Mouse (Mus musculus) heart, adult 2 months (tissue): ENCODE measurements around the gene Atp6v1g1. TPM values are rescaled to one million over a fixed set of nuclear protein-coding genes. Genes with fewer than 3 reads are reported as not detected.

Experiments used
- DNase-seq, 2 experiments: peaks; one replicate each; pipeline ENCODE4 v3.0.0; 2021
- H3K27ac ChIP-seq: fragments of 200-600 bp; 2 replicates; pipeline ENCODE4 v1.8.1; 2022
- H3K27me3 ChIP-seq: fragments of 200-500 bp; 2 replicates; pipeline ENCODE4 v1.6.1; 2012; ENCODE audit warnings: mild to moderate bottlenecking, low read length, inconsistent platforms, mixed read lengths; ENCODE audit not compliant: control insufficient read depth, insufficient read depth
- H3K36me3 ChIP-seq: fragments of 200-500 bp; 2 replicates; pipeline ENCODE4 v1.6.1; 2012; ENCODE audit warnings: low read length, inconsistent platforms; ENCODE audit not compliant: control insufficient read depth, insufficient read depth
- H3K4me1 ChIP-seq: fragments of 200-500 bp; 2 replicates; pipeline ENCODE4 v1.6.1; 2011; ENCODE audit warnings: low read length; ENCODE audit not compliant: control insufficient read depth, insufficient read depth
- H3K4me3 ChIP-seq: fragments of 200-600 bp; 2 replicates; pipeline ENCODE4 v1.8.1; 2022
- H3K79me2 ChIP-seq: fragments of 200-500 bp; replicated peaks from 2 replicates; pipeline ENCODE4 v1.6.1; 2012; ENCODE audit warnings: mild to moderate bottlenecking, inconsistent platforms, low read length, moderate library complexity, mixed read lengths; ENCODE audit not compliant: control insufficient read depth, insufficient read depth
- H3K9ac ChIP-seq: fragments of 200-500 bp; 2 replicates; pipeline ENCODE4 v1.6.1; 2012; ENCODE audit warnings: low read depth, mild to moderate bottlenecking, control low read depth, inconsistent platforms, low read length, mixed read lengths
- CTCF ChIP-seq: fragments of 200-600 bp; IDR thresholded peaks from 2 replicates; pipeline ENCODE4 v1.8.1; 2022; ENCODE audit warnings: antibody characterized with exemption, mild to moderate bottlenecking, moderate library complexity
- EP300 ChIP-seq: fragments of 200-500 bp; IDR thresholded peaks from 2 replicates; pipeline ENCODE4 v1.6.1; 2011; ENCODE audit warnings: low read depth, low read length, control low read depth; ENCODE audit not compliant: insufficient read depth
- POLR2A ChIP-seq: fragments of 200-500 bp; IDR thresholded peaks from 2 replicates; pipeline ENCODE4 v1.6.1; 2011; ENCODE audit warnings: mild to moderate bottlenecking, low read depth, low read length, control low read depth; ENCODE audit not compliant: insufficient read depth
- WGBS: fragments of 180-500 bp; shearing (Covaris S2); methylation state at CpG from one replicate; pipeline ENCODE4 v1.1.7; 2018; 5-methylcytosine and 5-hydroxymethylcytosine counted together
- intact Hi-C: fragments of 180-260 bp; cut with DNase I; formaldehyde crosslinking; loops from one replicate; pipeline ENCODE4 v1.15.1; 2025
- polyA plus RNA-seq: library from polyadenylated mRNA; depleted of rRNA; stranded (reverse); fragments of >200 nt; gene quantifications from 2 replicates; pipeline ENCODE4 v1.2.3, GENCODE M21; 2012
- total RNA-seq, 2 experiments: library from RNA; stranded (reverse); gene quantifications; 2 replicates each; pipeline ENCODE4 v1.2.3; 2021

The Atp6v1g1 gene
- total and polyA plus RNA-seq, 3 experiments, result 53.6 to 164 (median 138) TPM

GRCm38 (mm10) chr4:63548491-63548890 is 3.9 kb downstream of the Atp6v1g1 start:
- 79% methylated on average over 3 of the region's 3 CpGs for WGBS
- H3K36me3 ChIP-seq, result peaks cover 21% of the 10 kb centered on the region
- H3K4me1 ChIP-seq, result peaks cover 8% of the 10 kb centered on the region
- DNase-seq, result no peak
- no peaks in the 10 kb centered on the region for H3K27me3 ChIP-seq
- H3K9ac ChIP-seq, result no peak overlapping the region
- TF ChIP-seq POLR2A, result no peak
- TF ChIP-seq EP300, result no peak
- no peak for TF ChIP-seq CTCF
- H3K27ac ChIP-seq, result no peak overlapping the region
- no peak overlapping the region for H3K4me3 ChIP-seq
- intact Hi-C loops, result no loop called here
- no peaks in the 10 kb centered on the region; the same call in 1 of the 2 replicates for H3K79me2 ChIP-seq

- no peak for TF ChIP-seq POLR2A
- TF ChIP-seq CTCF, result no peak
- no peak for TF ChIP-seq EP300
- DNase-seq, result no peak
- no peak overlapping the region for H3K4me3 ChIP-seq
- peaks cover 3% of the 10 kb centered on the region for H3K4me1 ChIP-seq
- H3K9ac ChIP-seq, result no peak overlapping the region
- no peaks in the 10 kb centered on the region for H3K27me3 ChIP-seq
- peaks cover 17% of the 10 kb centered on the region for H3K36me3 ChIP-seq
- no peak overlapping the region for H3K27ac ChIP-seq
- intact Hi-C loops, result loop anchor here (10.0 kb wide), 1 partner anchor 1026 kb away; the partner anchor contains the start of genes 4933430I17Rik and Pole3
- 96% methylated on average over 3 of the region's 3 CpGs for WGBS
- H3K79me2 ChIP-seq, result no peaks in the 10 kb centered on the region; the same call in 1 of the 2 replicates
Measured at GRCm38 (mm10) chr4:63550908-63551307, 6.3 kb downstream of the Atp6v1g1 start.

GRCm38 (mm10) chr4:63552865-63553264 is 8.3 kb downstream of the Atp6v1g1 start:
- TF ChIP-seq CTCF (no peak), EP300 (no peak), POLR2A (no peak)
- Histone ChIP-seq H3K4me1 (peaks cover 5% of the 10 kb centered on the region), H3K9ac (no peak overlapping the region), H3K4me3 (no peak overlapping the region), H3K36me3 (peaks cover 11% of the 10 kb centered on the region), H3K27me3 (no peaks in the 10 kb centered on the region), H3K27ac (no peak overlapping the region), H3K79me2 (no peaks in the 10 kb centered on the region)
- WGBS, result 90% methylated on average over 1 of the region's 1 CpGs
- DNase-seq, result no peak
- intact Hi-C loops, result loop anchor here (10.0 kb wide), 1 partner anchor 1028 kb away; the partner anchor contains the start of genes 4933430I17Rik and Pole3

- Histone ChIP-seq H3K4me3 (no peak overlapping the region), H3K36me3 (peaks cover 8% of the 10 kb centered on the region; the same call in 1 of the 2 replicates), H3K27me3 (no peaks in the 10 kb centered on the region), H3K4me1 (peaks cover 5% of the 10 kb centered on the region; the same call in 1 of the 2 replicates), H3K9ac (no peak overlapping the region), H3K79me2 (no peaks in the 10 kb centered on the region), H3K27ac (no peak overlapping the region)
- TF ChIP-seq EP300 (no peak), POLR2A (no peak), CTCF (no peak)
- WGBS, result 78% methylated on average over 4 of the region's 4 CpGs
- DNase-seq, result no peak
- intact Hi-C loops, result loop anchor here (10.0 kb wide), 1 partner anchor 1029 kb away; the partner anchor contains the start of genes 4933430I17Rik and Pole3
Measured at GRCm38 (mm10) chr4:63553789-63554576, 9.4 kb downstream of the Atp6v1g1 start.

GRCm38 (mm10) chr4:63554616-63555015 is 10.0 kb downstream of the Atp6v1g1 start:
- 59% methylated on average over 3 of the region's 3 CpGs for WGBS
- peaks cover 7% of the 10 kb centered on the region; the same call in 1 of the 2 replicates for H3K4me1 ChIP-seq
- no peak for TF ChIP-seq EP300
- no peak for TF ChIP-seq CTCF
- TF ChIP-seq POLR2A, result no peak
- H3K36me3 ChIP-seq, result peaks cover 4% of the 10 kb centered on the region; the same call in 1 of the 2 replicates
- no peak overlapping the region for H3K4me3 ChIP-seq
- no peak overlapping the region for H3K9ac ChIP-seq
- H3K79me2 ChIP-seq, result no peaks in the 10 kb centered on the region
- intact Hi-C loops, result loop anchor here (5.0 to 10.0 kb wide), 2 partner anchors 142 to 1030 kb away; partner anchors contain the start of genes 4933430I17Rik and Pole3
- no peak overlapping the region for H3K27ac ChIP-seq
- no peaks in the 10 kb centered on the region for H3K27me3 ChIP-seq
- DNase-seq, result no peak
